Mouse (Mus musculus): ENCODE data around the gene Gna15. TPM values are rescaled to one million over a fixed set of nuclear protein-coding genes. Genes with fewer than 3 reads are reported as not detected.

The Gna15 gene
- total RNA-seq, 2 experiments from 2014 or later = 0.67 to 1.2 TPM

Small RNA genes within 50 kb of the gene (microRNA-seq; reads per million reads assigned to microRNA genes)
- not detected for gene Gm25595

Other genes with a start within 250 kb of the Gna15 start
- 1 to 10 TPM; 1.8 to 3.1 TPM for gene Tjp3, start 232.6 kb downstream of the Gna15 start, total RNA-seq (2021)
- gene Pip5k1c, start 231.3 kb downstream of the Gna15 start, total RNA-seq (2021) = 10 to 100 TPM; 65.2 to 71.1 TPM
- gene Cactin, start 203.1 kb downstream of the Gna15 start, total RNA-seq (2021) = 10 to 100 TPM; 43.8 to 44.4 TPM
- gene Tbxa2r, start 195.5 kb downstream of the Gna15 start, total RNA-seq (2021) = 10 to 100 TPM; 27.3 to 30.6 TPM
- 1 to 10 TPM; 2.3 to 2.6 TPM for gene Gipc3, start 181.0 kb downstream of the Gna15 start, total RNA-seq (2021)
- 100 to 1,000 TPM; 107 to 108 TPM for gene Hmg20b, start 173.7 kb downstream of the Gna15 start, total RNA-seq (2021)
- gene Mfsd12, start 166.7 kb downstream of the Gna15 start, total RNA-seq (2021) = 10 to 100 TPM; 21.2 to 22.0 TPM
- 1 to 10 TPM; 6.3 to 8.2 TPM for gene 4930404N11Rik, start 158.4 kb downstream of the Gna15 start, total RNA-seq (2021)
- 10 to 100 TPM; 69.1 to 70.7 TPM for gene Fzr1, start 145.7 kb downstream of the Gna15 start, total RNA-seq (2021)
- gene Dohh, start 139.8 kb downstream of the Gna15 start, total RNA-seq (2021) = 10 to 100 TPM; 49.4 to 49.7 TPM
- 1 to 10 TPM; 1.7 to 1.8 TPM for gene Gm48551, start 139.8 kb downstream of the Gna15 start, total RNA-seq (2021)
- gene Gm48552, start 135.2 kb downstream of the Gna15 start, total RNA-seq (2021) = 1 to 10 TPM; 2.6 to 4.1 TPM
- 10 to 100 TPM in 1 of 2 experiments, 1 to 10 TPM in 1; 1.2 to 13.2 TPM for gene Smim24, start 131.2 kb downstream of the Gna15 start, total RNA-seq (2021)
- 100 to 1,000 TPM; 120 to 129 TPM for gene Nfic, start 68.6 kb downstream of the Gna15 start, total RNA-seq (2021)
- 1 to 10 TPM; 3.5 to 4.2 TPM for gene Celf5, start 41.5 kb downstream of the Gna15 start, total RNA-seq (2021)
- gene Ncln, start 27.8 kb downstream of the Gna15 start, total RNA-seq (2021) = 100 to 1,000 TPM; 107 to 117 TPM
- gene S1pr4, start 24.1 kb downstream of the Gna15 start, total RNA-seq (2021) = 1 to 10 TPM; 2.0 to 2.7 TPM
- 10 to 100 TPM; 74.2 to 74.4 TPM for gene Gna11, start 21.0 kb upstream of the Gna15 start, total RNA-seq (2021)
- gene Aes, start 35.3 kb upstream of the Gna15 start, total RNA-seq (2021) = 100 to 1,000 TPM; 639 to 647 TPM
- 10 to 100 TPM; 24.9 to 30.4 TPM for gene Tle2, start 50.3 kb upstream of the Gna15 start, total RNA-seq (2021)
- gene Tle6, start 76.8 kb upstream of the Gna15 start, total RNA-seq (2021) = 10 to 100 TPM; 12.8 to 20.2 TPM
- gene BC025920, start 82.0 kb upstream of the Gna15 start, total RNA-seq (2021) = 1 to 10 TPM; 1.1 to 2.1 TPM
- gene Sirt6, start 103.6 kb upstream of the Gna15 start, total RNA-seq (2021) = 10 to 100 TPM; 40.1 to 40.7 TPM
- 10 to 100 TPM; 38.7 to 50.5 TPM for gene Ankrd24, start 104.3 kb upstream of the Gna15 start, total RNA-seq (2021)
- 1 to 10 TPM; 3.0 to 3.9 TPM for gene Gm10778, start 124.8 kb upstream of the Gna15 start, total RNA-seq (2021)
- 10 to 100 TPM in 1 of 2 experiments, 1 to 10 TPM in 1; 8.7 to 14.6 TPM for gene Zfp433, start 180.6 kb upstream of the Gna15 start, total RNA-seq (2021)
- gene Gm3055, start 246.9 kb upstream of the Gna15 start, total RNA-seq (2021) = 1 to 10 TPM; 4.8 to 7.5 TPM

Measured in adrenal gland, postnatal 4 days (tissue).